Mouse (Mus musculus): ENCODE results near the gene S100g. TPM values are rescaled to one million over a fixed set of nuclear protein-coding genes. Genes with fewer than 3 reads are reported as not detected.

The S100g gene
- not detected in 2 replicates for polyA plus RNA-seq (2015; fragmentation: Nextera tagmentation; extraction: Ambion mirVana)

DNA sequence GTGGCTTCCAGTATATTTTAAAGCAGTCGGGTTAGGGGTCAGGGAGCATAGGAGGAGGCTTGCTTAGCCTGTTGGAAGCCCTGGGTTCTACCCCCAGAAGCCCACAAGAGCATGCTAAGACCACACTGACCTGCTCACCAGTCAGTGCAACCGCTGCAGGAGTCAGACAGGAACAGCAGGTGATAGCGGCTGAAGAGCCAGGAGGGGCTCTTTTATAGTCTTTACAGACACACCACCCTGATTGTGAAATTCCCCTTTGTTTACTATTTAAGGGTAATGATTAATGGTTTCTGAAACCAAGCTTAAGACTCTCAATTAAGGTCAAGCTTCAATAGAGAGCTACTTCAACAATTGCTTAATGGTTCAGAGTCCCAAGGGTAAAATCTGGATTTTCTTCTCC, at the start of gene S100g:
S100g (minus strand) TSS at position 217 of the 400 bp plus-strand sequence.
- H3K4me2 ChIP-seq, result no peak within 1 kb of the TSS
- H3K9ac ChIP-seq, result no peak within 1 kb of the TSS
- no peaks in the 10 kb centered on the region for H3K36me3 ChIP-seq
- no peak within 1 kb of the TSS for H3K4me3 ChIP-seq
- H3K27ac ChIP-seq (replicated peaks), result no peak within 1 kb of the TSS
- 47% methylated on average over 3 of the region's 3 CpGs for WGBS
- ATAC-seq (ENCODE audit: extremely low read depth, insufficient number of reproducible peaks, low FRiP score, low TSS enrichment), result no peak
- no peaks in the 10 kb centered on the region for H3K9me3 ChIP-seq
- no peaks in the 10 kb centered on the region for H3K4me1 ChIP-seq
- H3K27me3 ChIP-seq (replicated peaks), result no peaks in the 10 kb centered on the region

GRCm38 (mm10) chrX:162992121-162992520, 27.7 kb upstream of the S100g start:
- no peak overlapping the region for H3K27ac ChIP-seq (replicated peaks)
- H3K4me1 ChIP-seq, result no peaks in the 10 kb centered on the region
- no peaks in the 10 kb centered on the region for H3K27me3 ChIP-seq (replicated peaks)
- no peak for ATAC-seq (ENCODE audit: extremely low read depth, insufficient number of reproducible peaks, low FRiP score, low TSS enrichment)
- no peak overlapping the region for H3K4me3 ChIP-seq
- H3K9me3 ChIP-seq, result no peaks in the 10 kb centered on the region
- 0 out of 2 replicates have a peak, but pooled peaks cover 5% of the 10 kb centered on the region for H3K36me3 ChIP-seq
- no peak overlapping the region for H3K4me2 ChIP-seq
- no peak overlapping the region for H3K9ac ChIP-seq
- 69% methylated on average over 3 of the region's 3 CpGs for WGBS

DNA sequence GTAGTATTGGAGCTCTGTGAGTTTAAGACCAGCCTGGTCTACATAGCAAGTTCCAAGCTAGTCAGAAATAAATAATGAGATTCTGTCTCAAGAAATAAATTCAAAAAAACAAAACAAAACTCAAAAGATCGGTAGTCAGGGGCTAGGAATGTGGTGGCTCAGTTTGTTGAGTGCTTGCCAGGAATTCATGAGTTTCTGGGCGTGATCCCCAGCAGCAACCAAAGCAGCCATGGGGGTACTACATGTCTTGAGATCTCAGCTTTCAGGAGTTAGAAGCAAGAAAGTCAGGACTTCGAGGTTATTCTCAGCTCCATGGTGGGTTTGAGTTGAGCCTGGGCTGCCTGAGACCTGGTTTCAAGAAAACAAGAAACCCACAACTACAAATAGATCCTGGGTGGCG, 27.0 kb upstream of the S100g start:
- ATAC-seq (ENCODE audit: extremely low read depth, insufficient number of reproducible peaks, low FRiP score, low TSS enrichment), result no peak
- Histone ChIP-seq H3K9ac (no peak overlapping the region), H3K4me2 (no peak overlapping the region), H3K27ac (replicated peaks) (no peak overlapping the region), H3K9me3 (no peaks in the 10 kb centered on the region), H3K27me3 (replicated peaks) (no peaks in the 10 kb centered on the region), H3K4me1 (no peaks in the 10 kb centered on the region), H3K36me3 (no peaks in the 10 kb centered on the region), H3K4me3 (no peak overlapping the region)
- WGBS, result 69% methylated on average over 4 of the region's 4 CpGs

GRCm38 (mm10) chrX:162986876-162987495, 22.6 kb upstream of the S100g start:
- no peak overlapping the region for H3K4me2 ChIP-seq
- ATAC-seq (ENCODE audit: extremely low read depth, insufficient number of reproducible peaks, low FRiP score, low TSS enrichment), result no peak
- H3K36me3 ChIP-seq, result peaks cover 4% of the 10 kb centered on the region; the same call in 1 of the 2 replicates
- no peak overlapping the region for H3K27ac ChIP-seq (replicated peaks)
- H3K9me3 ChIP-seq, result no peaks in the 10 kb centered on the region
- no peak overlapping the region for H3K4me3 ChIP-seq
- no peaks in the 10 kb centered on the region for H3K27me3 ChIP-seq (replicated peaks)
- H3K9ac ChIP-seq, result no peak overlapping the region
- 85% methylated on average over 10 of the region's 10 CpGs for WGBS
- no peaks in the 10 kb centered on the region for H3K4me1 ChIP-seq

GRCm38 (mm10) chrX:162976194-162976593, 11.8 kb upstream of the S100g start:
- ATAC-seq (ENCODE audit: extremely low read depth, insufficient number of reproducible peaks, low FRiP score, low TSS enrichment), result no peak
- no peak overlapping the region for H3K9ac ChIP-seq
- H3K4me3 ChIP-seq, result no peak overlapping the region
- H3K4me2 ChIP-seq, result no peak overlapping the region
- H3K27me3 ChIP-seq (replicated peaks), result no peaks in the 10 kb centered on the region
- H3K27ac ChIP-seq (replicated peaks), result no peak overlapping the region
- H3K9me3 ChIP-seq, result no peaks in the 10 kb centered on the region
- no peaks in the 10 kb centered on the region for H3K4me1 ChIP-seq
- 70% methylated on average over 3 of the region's 3 CpGs for WGBS
- 0 out of 2 replicates have a peak, but pooled peaks cover 6% of the 10 kb centered on the region for H3K36me3 ChIP-seq

GRCm38 (mm10) chrX:162967456-162967855, 3.1 kb upstream of the S100g start:
- Histone ChIP-seq H3K4me2 (no peak overlapping the region), H3K9ac (no peak overlapping the region), H3K27me3 (replicated peaks) (no peaks in the 10 kb centered on the region), H3K36me3 (no peaks in the 10 kb centered on the region), H3K4me3 (no peak overlapping the region), H3K9me3 (no peaks in the 10 kb centered on the region), H3K27ac (replicated peaks) (no peak overlapping the region; the same call in 1 of the 2 replicates), H3K4me1 (no peaks in the 10 kb centered on the region)
- ATAC-seq (ENCODE audit: extremely low read depth, insufficient number of reproducible peaks, low FRiP score, low TSS enrichment), result no peak
- WGBS, result 35% methylated on average over 8 of the region's 8 CpGs

- no peaks in the 10 kb centered on the region for H3K4me1 ChIP-seq
- 35% methylated on average over 4 of the region's 4 CpGs for WGBS
- H3K27me3 ChIP-seq (replicated peaks), result no peaks in the 10 kb centered on the region
- H3K9ac ChIP-seq, result no peak overlapping the region
- no peaks in the 10 kb centered on the region for H3K36me3 ChIP-seq
- H3K4me2 ChIP-seq, result no peak overlapping the region
- H3K9me3 ChIP-seq, result no peaks in the 10 kb centered on the region
- no peak overlapping the region for H3K27ac ChIP-seq (replicated peaks)
- no peak for ATAC-seq (ENCODE audit: extremely low read depth, insufficient number of reproducible peaks, low FRiP score, low TSS enrichment)
- no peak overlapping the region for H3K4me3 ChIP-seq
Observed at GRCm38 (mm10) chrX:162963840-162964239, 559 bp downstream of the S100g start.

DNA sequence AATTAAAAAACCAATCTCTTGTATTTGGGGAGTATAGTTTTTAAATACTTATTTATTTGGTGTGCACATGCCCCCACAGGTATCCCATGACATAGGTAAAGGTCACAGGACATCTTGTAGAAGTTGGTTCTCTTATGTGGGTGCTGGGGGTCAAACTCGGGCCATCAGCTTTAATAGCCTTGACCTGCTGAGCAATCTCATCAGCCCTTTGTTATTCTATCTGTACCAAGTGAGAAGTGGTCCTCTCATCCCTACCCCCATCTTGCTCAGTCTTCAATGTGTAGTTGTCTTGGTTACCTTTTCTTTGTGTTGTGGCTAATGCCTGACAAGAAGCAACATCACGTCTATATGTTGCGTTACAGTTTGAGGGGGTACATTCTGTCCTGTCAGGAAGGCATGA, 6.5 kb downstream of the S100g start:
- WGBS, result 80% methylated on average over 3 of the region's 3 CpGs
- Histone ChIP-seq H3K4me1 (no peaks in the 10 kb centered on the region), H3K4me3 (no peak overlapping the region), H3K9me3 (no peaks in the 10 kb centered on the region), H3K4me2 (no peak overlapping the region), H3K27me3 (replicated peaks) (no peaks in the 10 kb centered on the region), H3K27ac (replicated peaks) (no peak overlapping the region), H3K36me3 (no peaks in the 10 kb centered on the region), H3K9ac (no peak overlapping the region)
- ATAC-seq (ENCODE audit: extremely low read depth, insufficient number of reproducible peaks, low FRiP score, low TSS enrichment), result no peak

DNA sequence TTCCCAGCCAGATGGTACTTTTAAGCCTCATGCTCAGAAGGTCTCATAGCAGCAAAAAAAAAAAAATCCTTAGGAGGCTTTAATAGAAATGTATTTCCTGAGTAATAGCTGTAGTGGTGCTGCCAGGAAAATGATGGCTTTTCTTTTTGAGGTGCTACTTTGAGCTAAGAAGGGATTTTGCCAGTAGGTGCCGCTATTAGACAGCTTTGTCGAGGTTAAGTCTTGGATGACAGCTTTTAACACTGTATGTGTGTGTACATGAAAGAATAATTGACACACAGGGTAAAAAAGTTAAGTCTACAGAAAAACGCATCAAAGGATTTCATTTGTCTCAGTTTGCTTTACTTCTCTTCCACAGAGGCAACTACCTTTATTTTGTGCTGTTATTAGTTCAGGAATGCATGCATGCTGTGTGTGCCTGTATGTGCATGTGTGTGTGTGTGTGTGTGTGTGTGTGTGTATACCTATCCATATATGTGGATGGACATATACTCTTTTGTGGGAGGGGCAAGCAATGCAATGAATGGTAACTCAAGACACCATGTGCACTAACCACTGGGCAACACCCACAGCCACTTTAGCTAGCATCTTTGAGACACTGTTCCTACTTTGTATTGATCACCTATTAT, 14.5 kb downstream of the S100g start:
- no peaks in the 10 kb centered on the region for H3K4me1 ChIP-seq

GRCm38 (mm10) chrX:162942027-162942426, 22.4 kb downstream of the S100g start:
- peaks cover 53% of the 10 kb centered on the region for H3K36me3 ChIP-seq
- H3K27ac ChIP-seq (replicated peaks), result no peak overlapping the region
- H3K4me3 ChIP-seq, result no peak overlapping the region
- WGBS, result 81% methylated on average over 1 of the region's 1 CpGs
- no peak for ATAC-seq (ENCODE audit: extremely low read depth, insufficient number of reproducible peaks, low FRiP score, low TSS enrichment)
- H3K9ac ChIP-seq, result no peak overlapping the region
- no peak overlapping the region for H3K4me2 ChIP-seq
- H3K4me1 ChIP-seq, result no peaks in the 10 kb centered on the region
- no peaks in the 10 kb centered on the region for H3K27me3 ChIP-seq (replicated peaks)
- no peaks in the 10 kb centered on the region for H3K9me3 ChIP-seq

More for the DNA sequence above, 14.5 kb downstream of the S100g start:
- H3K36me3 ChIP-seq, result no peaks in the 10 kb centered on the region
- H3K9me3 ChIP-seq, result no peaks in the 10 kb centered on the region
- no peak overlapping the region for H3K27ac ChIP-seq (replicated peaks)
- ATAC-seq (ENCODE audit: extremely low read depth, insufficient number of reproducible peaks, low FRiP score, low TSS enrichment), result no peak
- no peak overlapping the region for H3K4me2 ChIP-seq
- no peak overlapping the region for H3K9ac ChIP-seq
- WGBS, result 38% methylated on average over 3 of the region's 3 CpGs
- no peak overlapping the region for H3K4me3 ChIP-seq
- H3K27me3 ChIP-seq (replicated peaks), result no peaks in the 10 kb centered on the region

DNA sequence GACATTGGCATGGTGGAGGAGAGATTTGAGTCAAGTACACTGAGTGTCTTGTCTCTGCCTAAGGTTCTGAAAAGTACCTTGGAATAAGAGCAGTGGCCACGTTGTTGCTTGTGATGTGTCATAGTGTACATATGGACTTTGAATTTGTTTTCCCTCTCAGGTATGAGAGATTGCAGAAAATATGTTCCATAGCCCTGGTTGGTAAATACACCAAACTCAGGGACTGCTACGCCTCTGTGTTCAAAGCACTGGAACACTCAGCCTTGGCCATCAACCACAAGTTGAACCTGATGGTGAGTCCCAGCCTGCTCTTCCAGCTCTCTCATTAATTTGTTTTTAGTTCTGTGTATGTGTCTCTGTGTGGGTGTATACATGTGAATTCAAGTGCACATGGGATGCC, 32.9 kb downstream of the S100g start:
- Histone ChIP-seq H3K27me3 (replicated peaks) (no peaks in the 10 kb centered on the region), H3K9me3 (no peaks in the 10 kb centered on the region), H3K4me3 (no peak overlapping the region), H3K9ac (no peak overlapping the region), H3K4me1 (no peaks in the 10 kb centered on the region), H3K36me3 (peaks cover 42% of the 10 kb centered on the region), H3K4me2 (no peak overlapping the region), H3K27ac (replicated peaks) (no peak overlapping the region)
- WGBS, result 90% methylated on average over 2 of the region's 2 CpGs
- no peak for ATAC-seq (ENCODE audit: extremely low read depth, insufficient number of reproducible peaks, low FRiP score, low TSS enrichment)
